Mouse (Mus musculus) heart, embryonic 15.5 days (tissue): ENCODE data around the gene Ugt2a1. TPM values are rescaled to one million over a fixed set of nuclear protein-coding genes. Genes with fewer than 3 reads are reported as not detected.
"Not testable (repeated sequence)": the region's sequence is repeated elsewhere in the genome, so short reads cannot be mapped to it uniquely, and the experiment has no call there.

Source experiments
- ATAC-seq: fragments of 200-750 bp; cut with Nextera tagmentation; replicated peaks from 2 replicates; pipeline ENCODE4 v1.8.0; 2017; ENCODE audit warnings: low read depth, moderate TSS enrichment; ENCODE audit not compliant: insufficient number of reproducible peaks, insufficient read depth, low FRiP score
- H3K27ac ChIP-seq: fragments of 300-500 bp; sonication (generic); 2 replicates; pipeline ENCODE4 v1.5.1; 2015; ENCODE audit warnings: mild to moderate bottlenecking, inconsistent platforms
- H3K27me3 ChIP-seq: fragments of 300-500 bp; sonication (generic); 2 replicates; pipeline ENCODE4 v1.6.1; 2015; ENCODE audit warnings: inconsistent platforms
- H3K36me3 ChIP-seq: fragments of 300-500 bp; sonication (generic); 2 replicates; pipeline ENCODE4 v1.6.1; 2015; ENCODE audit warnings: mild to moderate bottlenecking, inconsistent platforms
- H3K4me1 ChIP-seq: fragments of 300-500 bp; sonication (generic); replicated peaks from 2 replicates; pipeline ENCODE4 v1.6.1; 2015; ENCODE audit warnings: inconsistent platforms
- H3K4me2 ChIP-seq: fragments of 300-500 bp; sonication (generic); 2 replicates; pipeline ENCODE4 v1.6.1; 2015; ENCODE audit warnings: inconsistent platforms, mild to moderate bottlenecking, moderate library complexity
- H3K4me3 ChIP-seq: fragments of 300-500 bp; sonication (generic); 2 replicates; pipeline ENCODE4 v1.5.1; 2015; ENCODE audit warnings: mild to moderate bottlenecking, inconsistent platforms
- H3K9ac ChIP-seq: fragments of 300-500 bp; sonication (generic); 2 replicates; pipeline ENCODE4 v1.6.1; 2015; ENCODE audit warnings: mild to moderate bottlenecking, inconsistent platforms
- H3K9me3 ChIP-seq: fragments of 300-500 bp; sonication (generic); replicated peaks from 2 replicates; pipeline ENCODE4 v1.6.1; 2016; ENCODE audit warnings: inconsistent platforms
- WGBS: fragments of 180-500 bp; shearing (Covaris S2); methylation state at CpG from one replicate; pipeline ENCODE4 v1.1.7; 2015; ENCODE audit warnings: mixed read lengths; 5-methylcytosine and 5-hydroxymethylcytosine counted together
- polyA plus RNA-seq: library from polyadenylated mRNA; unstranded; fragments of >200 nt; fragmentation: Nextera tagmentation; extraction: Ambion mirVana; gene quantifications from 2 replicates; pipeline ENCODE4 v1.2.1, GENCODE M21; 2015

The Ugt2a1 gene
- polyA plus RNA-seq, 1 experiment from 2014 or later, result not detected

DNA sequence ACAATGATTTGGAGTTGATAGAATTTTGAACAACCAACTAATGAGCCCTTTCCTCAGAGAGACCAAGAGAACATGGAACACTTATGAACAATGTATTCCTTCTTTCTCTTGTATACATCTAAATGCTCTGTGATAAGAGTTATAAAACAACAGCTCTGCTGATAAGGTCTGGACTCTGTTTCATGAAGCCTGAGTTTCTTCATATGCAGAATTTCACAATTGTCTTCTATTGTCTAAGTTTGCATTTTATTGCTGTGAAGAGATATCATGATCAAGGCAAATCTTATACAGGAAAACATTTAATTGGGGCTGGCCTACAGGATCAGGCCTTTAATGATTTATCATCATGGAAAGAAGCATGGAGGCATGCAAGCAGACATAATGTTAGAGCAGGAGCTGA lies 33.0 kb downstream of the Ugt2a1 start:
- H3K4me1 ChIP-seq, result no peaks in the 10 kb centered on the region
- ATAC-seq, result no peak
- H3K36me3 ChIP-seq, result no peaks in the 10 kb centered on the region
- no peak overlapping the region for H3K4me3 ChIP-seq
- H3K9me3 ChIP-seq, result no peaks in the 10 kb centered on the region
- no peak overlapping the region for H3K9ac ChIP-seq
- no peaks in the 10 kb centered on the region for H3K27me3 ChIP-seq
- H3K4me2 ChIP-seq, result no peak overlapping the region
- no peak overlapping the region for H3K27ac ChIP-seq

DNA sequence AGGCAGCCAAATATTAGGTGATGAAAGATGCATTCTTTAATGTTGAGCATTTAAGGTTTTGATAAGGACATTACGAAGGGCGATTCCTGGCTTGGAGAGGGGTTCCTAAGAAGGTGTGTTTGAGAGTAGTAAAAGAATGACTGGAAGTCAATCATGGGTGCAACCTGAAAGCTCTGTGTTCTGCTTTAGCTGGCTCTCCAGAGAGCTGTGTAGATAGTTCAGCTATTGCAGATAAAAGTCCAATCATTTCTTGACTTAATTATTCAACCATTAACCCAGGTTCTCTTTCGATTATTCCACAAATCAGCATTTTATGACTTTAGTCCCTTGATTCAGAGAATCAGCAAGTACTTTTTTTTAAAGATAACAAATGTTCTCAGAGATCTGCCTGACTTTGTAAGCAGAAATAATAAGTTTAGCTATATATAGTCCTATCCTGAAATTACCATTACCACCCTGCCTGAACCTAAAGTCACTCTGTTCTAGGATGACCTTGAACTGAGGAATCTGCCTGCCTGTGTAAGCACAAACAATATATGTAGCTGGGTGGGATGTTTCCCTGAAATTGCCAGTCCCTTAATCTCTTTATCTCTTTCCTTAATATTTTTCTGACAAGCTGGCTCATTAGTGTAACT lies 34.3 kb downstream of the Ugt2a1 start:
- no peaks in the 10 kb centered on the region for H3K36me3 ChIP-seq
- H3K9me3 ChIP-seq, result no peaks in the 10 kb centered on the region
- WGBS, result 74% methylated on average over 3 of the region's 3 CpGs
- H3K9ac ChIP-seq, result no peak overlapping the region
- no peak overlapping the region for H3K4me2 ChIP-seq
- ATAC-seq, result no peak
- no peak overlapping the region for H3K27ac ChIP-seq
- no peaks in the 10 kb centered on the region for H3K4me1 ChIP-seq
- H3K4me3 ChIP-seq, result no peak overlapping the region
- no peaks in the 10 kb centered on the region for H3K27me3 ChIP-seq

DNA sequence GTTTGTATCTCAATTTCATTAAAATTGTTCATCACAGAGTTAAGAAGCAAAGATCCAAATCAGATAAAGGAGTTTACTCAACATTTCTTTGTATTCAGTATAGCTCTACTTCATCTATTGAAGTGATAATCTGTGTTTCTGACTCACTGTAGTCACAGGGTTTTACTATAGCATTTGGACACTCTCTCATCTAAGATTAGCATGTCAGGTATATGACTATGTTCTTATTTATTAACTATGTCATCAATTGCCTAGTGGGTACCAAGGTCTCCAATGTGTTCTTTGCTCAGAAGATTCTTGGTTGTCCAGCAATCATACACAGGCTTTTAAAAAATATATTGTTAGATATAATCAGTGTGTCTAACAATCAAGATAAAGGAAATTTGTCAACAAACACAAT lies 35.2 kb downstream of the Ugt2a1 start:
- no peaks in the 10 kb centered on the region for H3K36me3 ChIP-seq
- H3K4me3 ChIP-seq, result no peak overlapping the region
- no peaks in the 10 kb centered on the region for H3K9me3 ChIP-seq
- no peaks in the 10 kb centered on the region for H3K27me3 ChIP-seq
- H3K9ac ChIP-seq, result no peak overlapping the region
- H3K4me1 ChIP-seq, result no peaks in the 10 kb centered on the region
- no peak for ATAC-seq
- no peak overlapping the region for H3K4me2 ChIP-seq
- H3K27ac ChIP-seq, result no peak overlapping the region

DNA sequence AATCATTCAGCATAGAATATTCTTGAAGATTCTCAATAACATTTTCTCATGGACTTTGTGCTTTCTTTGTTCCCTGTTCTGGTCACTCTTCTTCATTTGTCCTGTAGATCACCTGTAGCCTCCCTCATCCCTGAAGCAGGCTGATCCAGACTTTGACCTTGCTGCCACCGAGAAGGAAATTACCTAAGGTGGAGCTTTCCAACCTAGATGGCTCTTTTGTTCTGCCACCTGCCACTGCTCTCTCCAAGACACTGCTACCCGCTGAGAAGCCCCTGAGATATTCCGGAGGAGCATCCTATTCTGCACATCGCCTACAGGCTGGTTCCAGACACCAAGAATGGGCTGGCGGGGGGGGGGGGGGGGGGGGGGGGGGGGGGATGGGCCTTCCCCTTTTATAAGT lies 38.2 kb downstream of the Ugt2a1 start:
- not testable (repeated sequence) for H3K4me3 ChIP-seq, H3K27me3 ChIP-seq, H3K27ac ChIP-seq, ATAC-seq, H3K9me3 ChIP-seq, H3K9ac ChIP-seq, H3K4me1 ChIP-seq, H3K4me2 ChIP-seq, H3K36me3 ChIP-seq
- WGBS, result 87% methylated on average over 3 of the region's 5 CpGs

- no peak for ATAC-seq
- Histone ChIP-seq H3K36me3 (no peaks in the 10 kb centered on the region), H3K27ac (no peak overlapping the region), H3K4me1 (no peaks in the 10 kb centered on the region), H3K4me3 (no peak overlapping the region), H3K9me3 (no peaks in the 10 kb centered on the region), H3K9ac (no peak overlapping the region), H3K27me3 (no peaks in the 10 kb centered on the region), H3K4me2 (no peak overlapping the region)
- 35% methylated on average over 3 of the region's 3 CpGs for WGBS
Observed at GRCm38 (mm10) chr5:87436264-87436663, 54.4 kb downstream of the Ugt2a1 start.

GRCm38 (mm10) chr5:87425676-87426075 lies 65.0 kb downstream of the Ugt2a1 start:
- H3K9ac ChIP-seq, result no peak overlapping the region
- H3K36me3 ChIP-seq, result no peaks in the 10 kb centered on the region
- no peaks in the 10 kb centered on the region for H3K4me1 ChIP-seq
- no peak overlapping the region for H3K27ac ChIP-seq
- WGBS, result 78% methylated on average over 3 of the region's 3 CpGs
- no peak overlapping the region for H3K4me3 ChIP-seq
- no peak for ATAC-seq
- no peaks in the 10 kb centered on the region for H3K9me3 ChIP-seq
- no peak overlapping the region for H3K4me2 ChIP-seq
- no peaks in the 10 kb centered on the region for H3K27me3 ChIP-seq

- not testable (repeated sequence) for ATAC-seq, H3K4me3 ChIP-seq, H3K9ac ChIP-seq, H3K9me3 ChIP-seq, H3K36me3 ChIP-seq, H3K4me2 ChIP-seq, H3K27ac ChIP-seq, H3K4me1 ChIP-seq, H3K27me3 ChIP-seq
- WGBS, result 82% methylated on average over 1 of the region's 2 CpGs
Observed at GRCm38 (mm10) chr5:87424041-87424440, 66.6 kb downstream of the Ugt2a1 start, which contains the start of gene Ugt2b38. Gene Ugt2b38, minus strand, starts transcription at chr5:87424203.

Other genes with a start within 250 kb of the Ugt2a1 start
- not detected in 2 replicates for gene Ugt2b37, start 236.1 kb downstream of the Ugt2a1 start, polyA plus RNA-seq
- not detected in 2 replicates for gene Ugt2a3, start 153.7 kb downstream of the Ugt2a1 start, polyA plus RNA-seq
- gene Ugt2b38, start 66.7 kb downstream of the Ugt2a1 start, polyA plus RNA-seq, result not detected in 2 replicates
- not detected in 2 replicates for gene Ugt2a2, start 8.6 kb downstream of the Ugt2a1 start, polyA plus RNA-seq
- gene Gm43638, start 4.1 kb downstream of the Ugt2a1 start, polyA plus RNA-seq, result not detected in 2 replicates
- gene Sult1b1, start 47.3 kb upstream of the Ugt2a1 start, polyA plus RNA-seq, result not detected in 2 replicates
- not detected in 2 replicates for gene Sult1d1, start 78.2 kb upstream of the Ugt2a1 start, polyA plus RNA-seq
- 0.11 TPM in 1 of 2 replicates, not detected in the other for gene Sult1e1, start 100.7 kb upstream of the Ugt2a1 start, polyA plus RNA-seq
- gene Csn1s1, start 175.3 kb upstream of the Ugt2a1 start, polyA plus RNA-seq, result not detected in 2 replicates
- 0.24 TPM in 1 of 2 replicates, not detected in the other for gene Csn2, start 208.8 kb upstream of the Ugt2a1 start, polyA plus RNA-seq